Mouse (Mus musculus) heart, postnatal 0 days (tissue): ENCODE results near the gene Csnk1e.

Experiments used
- CTCF ChIP-seq: IDR thresholded peaks from 2 replicates; pipeline ENCODE4 v1.5.1; 2016; ENCODE audit warnings: antibody characterized with exemption, control low read depth, low read depth
- EP300 ChIP-seq: IDR thresholded peaks from 2 replicates; pipeline ENCODE4 v1.6.1; 2016; ENCODE audit warnings: antibody characterized with exemption, low read depth

GRCm38 (mm10) chr15:79390434-79390833 lies 64.9 kb downstream of the Csnk1e start:
- TF ChIP-seq CTCF, result no peak
- no peak for TF ChIP-seq EP300
